Mouse (Mus musculus): ENCODE measurements around the gene Itgb1bp1. TPM values are rescaled to one million over a fixed set of nuclear protein-coding genes. Genes with fewer than 3 reads are reported as not detected.
A peak's percentile ranks its signal among the peaks of the same experiment; 100 is the strongest.

Gene Itgb1bp1
- polyA plus RNA-seq, 1 experiment, result 21.1 TPM

DNA sequence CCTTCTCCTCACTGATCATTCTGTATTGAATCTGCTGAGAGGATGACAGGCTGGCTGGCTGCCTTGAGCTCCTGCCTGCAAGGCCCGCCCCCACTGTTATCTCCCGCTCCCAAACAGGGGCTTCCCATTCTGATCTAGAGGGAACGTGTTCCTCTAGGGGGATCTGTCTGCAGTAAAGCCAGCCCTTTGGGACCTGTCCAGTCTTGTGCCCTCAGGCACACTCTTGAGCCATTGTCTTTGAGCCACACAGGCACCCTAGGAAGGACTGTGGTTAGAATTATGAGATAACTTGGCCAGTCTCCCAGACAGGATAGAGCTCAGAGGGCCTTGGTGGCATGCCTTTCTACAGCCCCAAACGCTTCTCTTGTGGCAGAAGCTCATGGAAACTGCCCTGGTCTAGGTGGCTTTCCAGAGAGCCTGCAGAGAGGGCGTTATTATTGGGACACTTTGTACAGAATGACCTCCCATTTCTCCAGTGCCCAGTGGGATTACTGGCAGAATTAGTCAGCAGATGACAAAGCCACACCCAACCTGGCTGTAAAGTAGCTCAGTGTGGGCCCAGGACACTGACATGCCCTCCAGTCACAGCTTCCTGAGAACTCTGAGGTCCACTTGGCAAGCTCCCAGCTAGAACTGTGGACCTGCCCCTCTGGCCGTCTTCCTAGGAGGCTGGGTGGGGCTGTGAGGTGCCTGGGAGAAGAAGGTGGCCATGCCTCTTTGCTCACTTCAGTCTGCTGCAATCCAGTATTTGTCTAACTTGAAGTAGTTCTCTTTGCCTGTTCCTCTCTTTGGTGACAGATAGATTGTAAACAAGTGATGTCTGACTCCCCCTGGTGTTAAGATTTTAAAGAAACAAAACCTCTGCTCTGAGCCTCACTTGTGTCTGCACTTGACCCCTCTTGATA is 58.8 kb downstream of the Itgb1bp1 start:
- no peaks in the 10 kb centered on the region for H3K36me3 ChIP-seq (ENCODE audit: control insufficient read depth, insufficient read depth, low read length, poor library complexity, severe bottlenecking)
- TF ChIP-seq CTCF (IDR thresholded peaks at IDR 0.05; ENCODE audit: low read depth, low read length), result no peak
- TF ChIP-seq EP300 (IDR thresholded peaks at IDR 0.05; ENCODE audit: insufficient read depth, low read depth, low read length), result no peak
- no peak for TF ChIP-seq POLR2A (IDR thresholded peaks at IDR 0.05; ENCODE audit: insufficient read depth, low read length)

DNA sequence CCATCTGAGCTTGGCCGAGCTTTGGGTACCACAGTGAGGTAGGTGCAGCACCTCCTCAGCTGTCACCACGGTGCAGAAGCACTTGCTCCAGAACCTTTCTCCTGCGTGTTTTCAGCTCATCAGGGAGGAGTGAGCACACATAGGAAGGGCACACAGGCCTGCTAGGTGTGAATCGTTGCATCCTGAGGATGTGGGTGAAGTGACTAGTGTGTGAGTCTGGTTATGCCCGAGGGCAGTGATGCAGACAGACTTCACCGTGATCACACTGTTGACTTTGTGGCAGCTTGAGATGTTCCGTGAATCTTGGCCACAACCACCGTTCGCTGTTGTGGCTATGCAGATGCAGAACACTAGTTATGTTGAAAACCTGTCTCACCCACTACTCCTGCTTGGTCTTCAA is 59.8 kb downstream of the Itgb1bp1 start:
- Histone ChIP-seq H3K4me1 (ENCODE audit: control insufficient read depth, insufficient read depth, low read length) (peaks cover 7% of the 10 kb centered on the region), H3K4me3 (ENCODE audit: low read depth, low read length) (no peak overlapping the region), H3K36me3 (ENCODE audit: control insufficient read depth, insufficient read depth, low read length, poor library complexity, severe bottlenecking) (no peaks in the 10 kb centered on the region), H3K9ac (ENCODE audit: low read depth, poor library complexity, severe bottlenecking) (no peak overlapping the region), H3K27me3 (ENCODE audit: control insufficient read depth, insufficient read depth, low read length, poor library complexity, severe bottlenecking) (no peaks in the 10 kb centered on the region), H3K9me3 (replicated peaks; ENCODE audit: control insufficient read depth, insufficient read depth, low read length, poor library complexity, severe bottlenecking) (no peaks in the 10 kb centered on the region), H3K27ac (ENCODE audit: insufficient read depth, low read length) (no peak overlapping the region)
- TF ChIP-seq CTCF (IDR thresholded peaks at IDR 0.05; ENCODE audit: low read depth, low read length), result no peak
- TF ChIP-seq EP300 (IDR thresholded peaks at IDR 0.05; ENCODE audit: insufficient read depth, low read depth, low read length), result no peak
- TF ChIP-seq POLR2A (IDR thresholded peaks at IDR 0.05; ENCODE audit: insufficient read depth, low read length), result no peak

More for the DNA sequence above, 58.8 kb downstream of the Itgb1bp1 start:
- H3K9me3 ChIP-seq (replicated peaks; ENCODE audit: control insufficient read depth, insufficient read depth, low read length, poor library complexity, severe bottlenecking), result no peaks in the 10 kb centered on the region
- H3K27ac ChIP-seq (ENCODE audit: insufficient read depth, low read length), result peak overlapping the region; percentile 6; the same call in 1 of the 2 replicates
- no peak overlapping the region for H3K4me3 ChIP-seq (ENCODE audit: low read depth, low read length)
- H3K27me3 ChIP-seq (ENCODE audit: control insufficient read depth, insufficient read depth, low read length, poor library complexity, severe bottlenecking), result no peaks in the 10 kb centered on the region
- peaks cover 7% of the 10 kb centered on the region for H3K4me1 ChIP-seq (ENCODE audit: control insufficient read depth, insufficient read depth, low read length)
- H3K9ac ChIP-seq (ENCODE audit: low read depth, poor library complexity, severe bottlenecking), result no peak overlapping the region

DNA sequence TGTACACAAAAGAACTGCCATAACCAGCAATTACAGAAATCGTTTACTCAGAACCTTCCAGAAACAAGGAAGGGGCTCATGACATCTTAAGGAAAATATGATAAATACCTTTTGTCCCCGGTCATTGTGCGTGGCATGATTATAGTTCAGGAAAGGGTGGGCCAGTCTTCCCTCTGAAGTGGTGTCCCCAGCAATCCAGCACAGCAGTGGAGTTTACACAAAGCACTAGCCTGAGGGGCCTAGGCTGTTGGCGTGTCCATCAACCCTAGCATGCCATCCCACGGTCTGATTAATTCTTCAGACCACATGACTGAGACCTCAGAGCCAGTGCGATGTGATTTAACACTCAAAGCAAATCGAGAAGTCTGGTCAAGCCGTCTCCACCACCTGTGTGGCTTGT is 60.7 kb downstream of the Itgb1bp1 start:
- no peaks in the 10 kb centered on the region for H3K36me3 ChIP-seq (ENCODE audit: control insufficient read depth, insufficient read depth, low read length, poor library complexity, severe bottlenecking)
- H3K9ac ChIP-seq (ENCODE audit: low read depth, poor library complexity, severe bottlenecking), result no peak overlapping the region
- H3K9me3 ChIP-seq (replicated peaks; ENCODE audit: control insufficient read depth, insufficient read depth, low read length, poor library complexity, severe bottlenecking), result no peaks in the 10 kb centered on the region
- no peak overlapping the region for H3K4me3 ChIP-seq (ENCODE audit: low read depth, low read length)
- no peaks in the 10 kb centered on the region for H3K27me3 ChIP-seq (ENCODE audit: control insufficient read depth, insufficient read depth, low read length, poor library complexity, severe bottlenecking)
- H3K27ac ChIP-seq (ENCODE audit: insufficient read depth, low read length), result no peak overlapping the region
- H3K4me1 ChIP-seq (ENCODE audit: control insufficient read depth, insufficient read depth, low read length), result peaks cover 7% of the 10 kb centered on the region
- TF ChIP-seq CTCF (IDR thresholded peaks at IDR 0.05; ENCODE audit: low read depth, low read length), result no peak
- no peak for TF ChIP-seq POLR2A (IDR thresholded peaks at IDR 0.05; ENCODE audit: insufficient read depth, low read length)
- no peak for TF ChIP-seq EP300 (IDR thresholded peaks at IDR 0.05; ENCODE audit: insufficient read depth, low read depth, low read length)

DNA sequence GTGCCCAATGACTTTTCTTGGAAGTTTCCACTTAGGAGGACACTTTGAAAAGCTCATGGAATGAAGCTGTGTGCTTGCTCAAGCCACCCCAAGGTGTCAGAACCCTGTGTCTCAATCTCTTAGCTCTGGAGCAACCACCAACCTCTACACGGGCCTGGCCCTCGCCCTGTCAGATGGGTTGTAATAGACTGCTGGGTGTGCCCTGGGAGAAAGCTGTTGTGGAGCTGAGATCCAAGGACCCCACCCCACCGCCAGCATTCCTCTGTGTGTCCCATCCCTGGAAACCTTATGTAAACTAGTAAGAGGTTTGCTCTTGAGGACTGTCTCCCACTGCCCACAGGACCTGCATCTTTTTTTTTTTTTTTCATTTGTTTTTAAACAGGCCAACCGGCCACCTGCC is 62.2 kb downstream of the Itgb1bp1 start:
- Histone ChIP-seq H3K4me3 (ENCODE audit: low read depth, low read length) (no peak overlapping the region), H3K36me3 (ENCODE audit: control insufficient read depth, insufficient read depth, low read length, poor library complexity, severe bottlenecking) (no peaks in the 10 kb centered on the region), H3K9ac (ENCODE audit: low read depth, poor library complexity, severe bottlenecking) (no peak overlapping the region), H3K27ac (ENCODE audit: insufficient read depth, low read length) (no peak overlapping the region), H3K27me3 (ENCODE audit: control insufficient read depth, insufficient read depth, low read length, poor library complexity, severe bottlenecking) (no peaks in the 10 kb centered on the region), H3K9me3 (replicated peaks; ENCODE audit: control insufficient read depth, insufficient read depth, low read length, poor library complexity, severe bottlenecking) (no peaks in the 10 kb centered on the region), H3K4me1 (ENCODE audit: control insufficient read depth, insufficient read depth, low read length) (peaks cover 7% of the 10 kb centered on the region)
- TF ChIP-seq CTCF (IDR thresholded peaks at IDR 0.05; ENCODE audit: low read depth, low read length) (no peak), EP300 (IDR thresholded peaks at IDR 0.05; ENCODE audit: insufficient read depth, low read depth, low read length) (no peak), POLR2A (IDR thresholded peaks at IDR 0.05; ENCODE audit: insufficient read depth, low read length) (no peak)

DNA sequence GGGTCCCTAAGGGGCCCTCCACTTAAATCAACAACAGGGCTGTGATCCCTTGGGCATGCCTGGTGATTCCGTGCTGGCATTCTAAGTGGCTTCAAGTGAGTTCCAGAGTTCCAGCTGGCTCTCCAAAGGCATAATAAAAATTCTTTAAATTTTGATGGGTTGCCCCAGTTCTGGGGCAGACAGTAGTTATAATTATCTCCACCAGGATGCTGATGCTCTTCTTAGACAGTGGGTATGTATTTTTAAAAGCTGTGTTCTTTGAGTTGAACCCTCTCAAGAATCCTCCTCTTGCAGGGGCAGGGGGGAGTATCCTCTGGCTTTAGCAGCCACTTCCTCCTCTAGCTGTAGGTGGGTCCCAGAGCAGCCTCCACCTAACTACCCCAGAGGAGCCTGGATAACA is 65.5 kb downstream of the Itgb1bp1 start:
- TF ChIP-seq EP300 (IDR thresholded peaks at IDR 0.05; ENCODE audit: insufficient read depth, low read depth, low read length) (no peak), POLR2A (IDR thresholded peaks at IDR 0.05; ENCODE audit: insufficient read depth, low read length) (no peak), CTCF (IDR thresholded peaks at IDR 0.05; ENCODE audit: low read depth, low read length) (no peak)
- Histone ChIP-seq H3K27me3 (ENCODE audit: control insufficient read depth, insufficient read depth, low read length, poor library complexity, severe bottlenecking) (no peaks in the 10 kb centered on the region), H3K9ac (ENCODE audit: low read depth, poor library complexity, severe bottlenecking) (no peak overlapping the region), H3K36me3 (ENCODE audit: control insufficient read depth, insufficient read depth, low read length, poor library complexity, severe bottlenecking) (no peaks in the 10 kb centered on the region), H3K4me1 (ENCODE audit: control insufficient read depth, insufficient read depth, low read length) (peaks cover 2% of the 10 kb centered on the region), H3K9me3 (replicated peaks; ENCODE audit: control insufficient read depth, insufficient read depth, low read length, poor library complexity, severe bottlenecking) (no peaks in the 10 kb centered on the region), H3K27ac (ENCODE audit: insufficient read depth, low read length) (no peak overlapping the region), H3K4me3 (ENCODE audit: low read depth, low read length) (no peak overlapping the region)

DNA sequence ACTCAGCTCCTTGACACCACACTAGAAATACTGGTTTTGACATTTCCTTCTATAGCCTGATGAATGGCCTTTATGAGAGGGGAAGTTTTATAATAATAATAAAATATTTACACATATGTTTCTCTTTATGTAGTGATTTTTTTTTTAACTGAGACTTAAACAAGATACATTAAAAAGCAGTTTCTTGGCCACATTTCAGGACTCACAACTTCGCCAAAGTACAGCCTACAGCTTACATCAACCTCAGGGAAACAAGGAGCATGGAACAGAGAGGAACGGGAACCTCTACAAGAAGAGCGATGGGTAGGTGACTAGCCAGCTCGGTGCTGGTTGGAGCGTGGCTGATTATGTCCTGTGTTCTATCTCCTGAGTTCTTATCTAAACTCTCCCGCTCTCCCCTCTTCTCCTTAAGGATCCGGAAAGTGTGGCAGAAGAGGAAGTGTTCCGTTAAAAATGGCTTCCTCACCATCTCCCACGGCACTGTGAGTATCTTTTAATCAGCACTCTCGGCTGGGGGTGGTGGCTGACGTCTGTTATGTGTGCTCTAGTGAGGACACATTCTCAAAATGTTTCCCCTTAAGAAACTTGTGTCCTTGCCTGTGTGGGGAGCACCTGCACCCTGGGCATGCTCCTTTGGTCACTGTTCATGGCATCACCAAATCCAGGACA is 68.2 kb downstream of the Itgb1bp1 start:
- no peak overlapping the region for H3K27ac ChIP-seq (ENCODE audit: insufficient read depth, low read length)
- H3K27me3 ChIP-seq (ENCODE audit: control insufficient read depth, insufficient read depth, low read length, poor library complexity, severe bottlenecking), result no peaks in the 10 kb centered on the region
- TF ChIP-seq CTCF (IDR thresholded peaks at IDR 0.05; ENCODE audit: low read depth, low read length) (no peak), EP300 (IDR thresholded peaks at IDR 0.05; ENCODE audit: insufficient read depth, low read depth, low read length) (no peak), POLR2A (IDR thresholded peaks at IDR 0.05; ENCODE audit: insufficient read depth, low read length) (no peak)
- H3K9ac ChIP-seq (ENCODE audit: low read depth, poor library complexity, severe bottlenecking), result no peak overlapping the region
- no peaks in the 10 kb centered on the region for H3K9me3 ChIP-seq (replicated peaks; ENCODE audit: control insufficient read depth, insufficient read depth, low read length, poor library complexity, severe bottlenecking)
- no peaks in the 10 kb centered on the region for H3K4me1 ChIP-seq (ENCODE audit: control insufficient read depth, insufficient read depth, low read length)
- no peak overlapping the region for H3K4me3 ChIP-seq (ENCODE audit: low read depth, low read length)
- no peaks in the 10 kb centered on the region for H3K36me3 ChIP-seq (ENCODE audit: control insufficient read depth, insufficient read depth, low read length, poor library complexity, severe bottlenecking)

All from ES-Bruce4 (cell line).